Mouse (Mus musculus) CH12.LX (cell line): ENCODE measurements around the gene Pcsk6. TPM values are rescaled to one million over a fixed set of nuclear protein-coding genes. Genes with fewer than 3 reads are reported as not detected.

Source experiments
- DNase-seq: peaks from one replicate; pipeline ENCODE4 v3.0.0-alpha.2; 2013; ENCODE audit errors: extremely low read depth
- H3K27ac ChIP-seq: 2 replicates; pipeline ENCODE4 v1.5.1; 2012; ENCODE audit warnings: low read depth, mild to moderate bottlenecking, control low read depth, moderate library complexity; ENCODE audit not compliant: insufficient read depth
- H3K27me3 ChIP-seq: replicated peaks from 2 replicates; pipeline ENCODE3; 2012; ENCODE audit warnings: inconsistent platforms
- H3K36me3 ChIP-seq, 2 experiments: replicated peaks in 1 of 2; 2 replicates each; pipeline versions ENCODE3 to v1.6.1; 2012; ENCODE audit warnings: inconsistent platforms in 1 of 2, low read length in 1 of 2, mild to moderate bottlenecking in 1 of 2, mixed read lengths in 1 of 2, moderate library complexity in 1 of 2; ENCODE audit not compliant: control insufficient read depth in 1 of 2, insufficient read depth in 1 of 2
- H3K4me1 ChIP-seq, 2 experiments: 2 replicates each; pipeline ENCODE4 v1.6.1; 2012; ENCODE audit warnings: inconsistent platforms in 1 of 2, moderate library complexity in 1 of 2; ENCODE audit not compliant: insufficient read depth in 2 of 2, control insufficient read depth in 1 of 2
- H3K4me2 ChIP-seq: 2 replicates; pipeline ENCODE4 v1.6.1; 2012; ENCODE audit warnings: low read depth, mild to moderate bottlenecking, control low read depth; ENCODE audit not compliant: poor library complexity, insufficient read depth, severe bottlenecking
- H3K4me3 ChIP-seq, 3 experiments: fragments of 150-350 bp in 1 of 3; sonication (generic) in 1 of 3; replicated peaks in 1 of 3; 2 replicates each; pipeline versions ENCODE3 to v1.5.1; 2011 to 2012; ENCODE audit warnings: low read depth in 2 of 3, low read length in 2 of 3, mild to moderate bottlenecking in 2 of 3, moderate library complexity in 2 of 3, control low read depth in 1 of 3, improper control_type of control experiment in 1 of 3, inconsistent platforms in 1 of 3, mixed read lengths in 1 of 3; ENCODE audit not compliant: poor library complexity in 1 of 3
- H3K79me2 ChIP-seq: replicated peaks from 2 replicates; pipeline ENCODE4 v1.6.1; 2012; ENCODE audit warnings: mild to moderate bottlenecking, moderate library complexity; ENCODE audit not compliant: control insufficient read depth, poor library complexity, insufficient read depth, severe bottlenecking; ENCODE audit errors: extremely low read depth
- H3K9ac ChIP-seq: 2 replicates; pipeline ENCODE4 v1.6.1; 2012; ENCODE audit warnings: low read depth, mild to moderate bottlenecking, control low read depth, moderate library complexity; ENCODE audit not compliant: insufficient read depth
- H3K9me3 ChIP-seq: replicated peaks from 2 replicates; pipeline ENCODE3; 2012; ENCODE audit warnings: low read length, inconsistent platforms, mixed read lengths
- CHD1 ChIP-seq: IDR thresholded peaks from 2 replicates; pipeline ENCODE4 v1.6.1; 2012; ENCODE audit warnings: low read depth, low read length, improper control_type of control experiment, inconsistent platforms
- CTCF ChIP-seq, 2 experiments: IDR thresholded peaks in 1 of 2; conservative IDR thresholded peaks in 1 of 2; 2 replicates each; pipeline ENCODE4 v1.5.1; 2011 to 2012; ENCODE audit warnings: low read depth in 2 of 2, low read length in 2 of 2, improper control_type of control experiment in 1 of 2, inconsistent platforms in 1 of 2, mild to moderate bottlenecking in 1 of 2, moderate library complexity in 1 of 2
- E2F4 ChIP-seq: IDR thresholded peaks from 2 replicates; pipeline ENCODE4 v1.6.1; 2011; ENCODE audit warnings: low read depth, low read length, improper control_type of control experiment; ENCODE audit not compliant: insufficient replicate concordance
- ELF1 ChIP-seq: IDR thresholded peaks from 2 replicates; pipeline ENCODE4 v1.6.1; 2014; ENCODE audit warnings: low read depth, mild to moderate bottlenecking, inconsistent platforms, low read length, improper control_type of control experiment
- EP300 ChIP-seq: IDR thresholded peaks from 2 replicates; pipeline ENCODE4 v1.6.1; 2011; ENCODE audit warnings: low read length, improper control_type of control experiment
- IRF4 ChIP-seq: IDR thresholded peaks from 2 replicates; pipeline ENCODE4 v1.6.1; 2014; ENCODE audit warnings: low read depth, mild to moderate bottlenecking, inconsistent platforms, low read length, improper control_type of control experiment
- MAX ChIP-seq: IDR thresholded peaks from 2 replicates; pipeline ENCODE4 v1.6.1; 2011; ENCODE audit warnings: low read length, improper control_type of control experiment
- MXI1 ChIP-seq: IDR thresholded peaks from 2 replicates; pipeline ENCODE4 v1.6.1; 2011; ENCODE audit warnings: mild to moderate bottlenecking, low read depth, low read length, improper control_type of control experiment
- NRF1 ChIP-seq: IDR thresholded peaks from 2 replicates; pipeline ENCODE4 v1.6.1; 2014; ENCODE audit warnings: low read depth, mild to moderate bottlenecking, inconsistent platforms, low read length, improper control_type of control experiment, moderate library complexity
- PAX5 ChIP-seq: IDR thresholded peaks from 2 replicates; pipeline ENCODE4 v1.6.1; 2012; ENCODE audit warnings: low read length, inconsistent platforms, mixed read lengths
- POLR2AphosphoS2 ChIP-seq: IDR thresholded peaks from 2 replicates; pipeline ENCODE4 v1.6.1; 2011; ENCODE audit warnings: low read depth, low read length, improper control_type of control experiment
- RAD21 ChIP-seq: IDR thresholded peaks from 2 replicates; pipeline ENCODE4 v1.6.1; 2011; ENCODE audit warnings: low read depth, mild to moderate bottlenecking, low read length, improper control_type of control experiment, moderate library complexity
- TBP ChIP-seq: conservative IDR thresholded peaks from 2 replicates; pipeline ENCODE4 v1.6.1; 2011; ENCODE audit warnings: low read depth, low read length, improper control_type of control experiment
- UBTF ChIP-seq: IDR thresholded peaks from 2 replicates; pipeline ENCODE4 v1.6.1; 2012; ENCODE audit warnings: low read depth, mild to moderate bottlenecking, inconsistent platforms, low read length, improper control_type of control experiment, moderate library complexity
- USF2 ChIP-seq: conservative IDR thresholded peaks from 2 replicates; pipeline ENCODE4 v1.6.1; 2011; ENCODE audit warnings: low read depth, low read length, improper control_type of control experiment
- ZC3H11A ChIP-seq: IDR thresholded peaks from 2 replicates; pipeline ENCODE4 v1.6.1; 2012; ENCODE audit warnings: low read depth, mild to moderate bottlenecking, inconsistent platforms, low read length, improper control_type of control experiment
- ZMIZ1 ChIP-seq: IDR thresholded peaks from 2 replicates; pipeline ENCODE4 v1.6.1; 2012; ENCODE audit warnings: low read depth, mild to moderate bottlenecking, inconsistent platforms, low read length, improper control_type of control experiment
- dilution Hi-C: fragments of 300-500 bp; cut with MboI; formaldehyde crosslinking; loops from 2 replicates; pipeline ENCODE4 v1.14.3; 2020; ENCODE audit warnings: low sequenced_read_pairs; ENCODE audit not compliant: extremely low pct_unique_long_range_greater_than_20kb, extremely low pct_ligation_motif_present
- in situ Hi-C: fragments of 300-500 bp; cut with MboI; formaldehyde crosslinking; loops from 3 replicates; pipeline ENCODE4 v1.14.3; 2019; ENCODE audit warnings: low sequenced_read_pairs, low pct_ligation_motif_present, low pct_unique_long_range_greater_than_20kb, mixed read lengths
- polyA plus RNA-seq: library from polyadenylated mRNA; unstranded; fragments of >175 nt; gene quantifications from 2 replicates; pipeline ENCODE4 v1.2.1, GENCODE M21; 2012; ENCODE audit warnings: low read depth; ENCODE audit not compliant: insufficient read length
- total RNA-seq, 2 experiments: library from RNA; depleted of rRNA; stranded (reverse); fragments of 300-350 nt in 1 of 2; fragments of >200 nt in 1 of 2; gene quantifications; 2 replicates each; pipeline ENCODE4 v1.2.3; 2012 to 2014

Gene Pcsk6
- total and polyA plus RNA-seq, 3 experiments = not detected

DNA sequence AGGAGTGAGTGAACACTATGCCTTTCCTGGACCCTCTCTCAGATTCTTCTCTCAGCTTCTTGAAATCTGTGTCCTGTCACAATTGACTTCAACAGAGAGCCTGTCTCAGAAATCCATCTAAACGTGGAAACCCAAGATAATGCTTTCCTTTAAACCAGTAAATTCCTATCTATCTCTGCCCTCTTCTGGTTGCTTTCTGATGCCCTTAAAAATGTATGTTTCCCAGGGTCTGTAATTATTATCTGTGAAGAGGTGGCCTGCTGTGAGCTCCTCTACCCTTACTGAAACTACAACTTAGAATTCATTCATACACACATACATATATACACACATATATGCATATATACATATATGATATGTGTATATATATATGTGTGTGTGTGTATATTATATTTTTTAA is 73.7 kb downstream of the Pcsk6 start:
- Histone ChIP-seq H3K79me2 (no peaks in the 10 kb centered on the region), H3K27ac (no peak overlapping the region), H3K4me2 (no peak overlapping the region), H3K4me1 (no peaks in the 10 kb centered on the region), H3K9ac (no peak overlapping the region), H3K27me3 (peaks cover 50% of the 10 kb centered on the region), H3K36me3 (no peaks in the 10 kb centered on the region), H3K9me3 (no peaks in the 10 kb centered on the region), H3K4me3 (no peak overlapping the region)
- in situ Hi-C loops (no loop called here), dilution Hi-C loops (no loop called here)
- DNase-seq = no peak
- TF ChIP-seq PAX5 (no peak), UBTF (no peak), RAD21 (peak; percentile 11), CHD1 (no peak), E2F4 (no peak), MXI1 (no peak), CTCF (conservative IDR thresholded peaks at IDR 0.05 in 1 of 2, IDR thresholded peaks at IDR 0.05 in 1 of 2; ENCODE audit: low read depth in 2 of 2, low read length in 2 of 2) (peak in 1 of 2 experiments; percentile 7; a peak in 1 of 4 replicates), USF2 (no peak), MAX (no peak)

DNA sequence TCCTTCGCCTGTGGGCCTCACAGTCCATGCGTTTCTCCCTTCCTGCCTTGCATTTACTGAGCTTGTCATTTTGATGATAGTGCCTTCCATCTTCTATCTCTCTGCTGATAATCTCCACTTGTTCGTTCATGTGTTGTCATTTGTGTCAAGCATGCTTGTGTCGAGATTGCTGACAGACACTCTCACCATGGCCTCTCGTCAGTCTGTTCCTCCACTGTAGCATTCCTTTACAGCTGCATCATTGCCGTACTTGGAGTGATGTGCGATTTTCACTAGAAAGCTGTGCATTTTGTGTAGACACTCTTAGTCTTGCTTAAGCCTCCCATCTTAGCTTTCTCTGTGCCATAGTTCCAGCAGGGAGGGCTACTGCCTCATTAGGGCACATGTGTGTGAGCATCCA is 79.5 kb downstream of the Pcsk6 start:
- Histone ChIP-seq H3K27me3 (peaks cover 62% of the 10 kb centered on the region), H3K9me3 (no peaks in the 10 kb centered on the region), H3K36me3 (no peaks in the 10 kb centered on the region), H3K4me3 (no peak overlapping the region), H3K9ac (no peak overlapping the region), H3K4me1 (no peaks in the 10 kb centered on the region), H3K4me2 (no peak overlapping the region), H3K79me2 (no peaks in the 10 kb centered on the region), H3K27ac (no peak overlapping the region)
- in situ Hi-C loops = no loop called here
- no peak for DNase-seq
- TF ChIP-seq NRF1 = no peak
- no peak for TF ChIP-seq ZMIZ1
- TF ChIP-seq ZC3H11A = no peak
- TF ChIP-seq TBP = no peak
- TF ChIP-seq EP300 = no peak
- TF ChIP-seq ELF1 = no peak
- no peak for TF ChIP-seq POLR2AphosphoS2
- TF ChIP-seq IRF4 = no peak
- dilution Hi-C loops = no loop called here
